Mouse (Mus musculus) B cell, adult 2 months (primary cell): ENCODE results near the gene Miga2.
A peak's percentile ranks its signal among the peaks of the same experiment; 100 is the strongest.

ENCODE experiments used
- DNase-seq, 2 experiments: peaks; one replicate each; pipeline ENCODE4 v3.0.0; 2022

The Miga2 gene

DNA sequence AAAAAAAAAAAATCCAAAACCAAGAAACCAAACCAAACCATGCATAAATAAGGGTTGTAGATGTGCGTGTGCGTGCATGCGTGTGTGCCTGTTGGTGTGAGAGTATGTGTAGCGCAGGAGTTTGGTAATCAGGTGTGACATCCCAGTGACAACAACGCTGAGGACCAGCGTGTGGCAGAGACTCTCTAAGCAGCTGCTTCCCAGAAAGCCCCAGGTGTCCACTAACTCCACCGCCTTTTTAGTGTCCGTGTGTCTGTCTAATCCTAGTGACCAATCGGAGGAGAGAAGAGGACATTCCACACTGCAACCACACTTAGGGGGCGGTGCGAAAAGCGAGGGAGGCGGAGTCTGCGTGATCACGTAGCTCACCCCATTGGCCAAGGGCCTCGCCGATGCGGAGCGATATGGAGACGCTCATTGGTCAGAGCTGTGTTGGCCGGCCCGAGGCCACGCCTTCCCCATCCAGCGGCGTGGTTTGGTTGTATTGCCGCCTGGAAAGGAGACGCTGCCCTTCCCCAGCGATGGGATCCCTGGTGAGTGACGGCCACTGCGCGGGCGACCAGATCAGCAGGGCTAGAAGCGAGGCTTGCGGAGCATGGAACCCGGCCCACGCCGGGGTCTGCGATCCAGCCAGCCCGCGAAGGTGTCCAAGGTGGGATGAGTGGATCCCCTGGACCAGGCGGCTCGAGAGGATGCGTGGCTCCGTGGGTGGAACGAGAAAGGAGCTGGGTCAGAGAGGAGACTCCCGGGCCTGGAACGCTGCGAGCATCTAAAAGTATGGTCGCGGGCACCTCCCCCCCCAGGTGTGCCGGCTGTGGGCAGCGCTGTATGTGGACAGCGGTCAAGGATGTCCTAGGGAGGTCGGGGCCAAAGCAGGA lies at the start of gene Miga2:
TSS of gene Miga2 (plus strand) at position 461 of the 878 bp plus-strand sequence.
- peak; percentile 97 to 98 for DNase-seq

DNA sequence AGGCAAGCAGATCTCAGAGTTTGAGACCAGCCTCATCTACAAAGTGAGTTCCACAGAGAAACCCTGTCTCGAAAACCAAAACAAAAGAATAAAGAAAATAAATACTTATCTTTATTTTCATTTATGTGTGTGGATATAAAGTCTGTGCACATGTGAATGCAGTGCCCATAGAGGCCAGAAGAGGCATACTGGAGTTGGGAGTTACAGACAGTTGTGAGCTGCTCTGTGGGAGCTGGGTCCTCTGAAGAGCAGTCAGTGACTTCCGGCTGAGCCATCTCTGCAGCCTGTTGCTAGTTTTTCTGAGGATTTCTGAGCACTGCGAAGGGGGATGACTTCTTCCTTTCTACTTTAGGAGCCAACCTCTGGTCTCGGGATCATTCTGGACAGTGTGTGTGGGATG lies 47.9 kb upstream of the Miga2 start:
- peak in 1 of 2 experiments; percentile 3 for DNase-seq

DNA sequence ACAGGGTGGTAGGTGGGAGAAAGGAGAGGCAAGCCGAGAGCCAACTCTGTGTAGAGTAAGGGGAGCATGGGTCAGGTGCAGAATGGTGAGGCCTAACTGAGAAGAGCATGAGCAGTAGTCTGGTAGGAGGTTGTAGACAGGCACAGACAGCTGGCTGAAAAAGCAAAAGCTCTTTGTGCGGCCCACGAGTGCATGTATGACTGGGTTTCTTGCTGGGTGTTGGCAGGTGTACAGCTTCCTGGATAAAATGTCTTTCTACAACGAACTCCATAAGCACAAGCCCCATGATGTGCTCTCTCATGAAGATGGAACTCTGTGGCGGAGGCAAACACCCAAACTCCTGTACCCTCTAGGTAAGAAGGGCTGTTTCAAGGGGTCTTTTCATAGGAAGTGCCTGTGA lies 47.1 kb upstream of the Miga2 start:
- DNase-seq = no peak

DNA sequence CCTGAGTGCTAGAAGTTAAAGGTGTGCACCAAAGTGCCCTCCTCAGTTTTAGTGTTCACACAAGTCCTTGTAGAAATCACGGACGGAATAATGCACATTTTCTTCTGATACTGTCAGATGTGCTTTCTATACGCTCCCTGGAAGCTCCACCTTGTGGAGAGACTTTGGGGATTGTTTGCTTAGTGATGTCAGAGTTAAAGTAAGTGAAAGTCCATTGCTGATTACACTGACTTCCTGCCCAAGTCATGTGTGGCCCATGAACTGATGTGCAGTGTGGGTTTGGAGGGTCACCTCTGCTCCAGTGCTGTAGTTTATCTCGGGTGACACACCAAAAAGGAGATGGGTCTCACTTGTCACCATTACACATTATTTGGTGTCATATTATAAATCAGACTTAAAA lies 44.8 kb upstream of the Miga2 start:
- peak; percentile 8 to 27 for DNase-seq

DNA sequence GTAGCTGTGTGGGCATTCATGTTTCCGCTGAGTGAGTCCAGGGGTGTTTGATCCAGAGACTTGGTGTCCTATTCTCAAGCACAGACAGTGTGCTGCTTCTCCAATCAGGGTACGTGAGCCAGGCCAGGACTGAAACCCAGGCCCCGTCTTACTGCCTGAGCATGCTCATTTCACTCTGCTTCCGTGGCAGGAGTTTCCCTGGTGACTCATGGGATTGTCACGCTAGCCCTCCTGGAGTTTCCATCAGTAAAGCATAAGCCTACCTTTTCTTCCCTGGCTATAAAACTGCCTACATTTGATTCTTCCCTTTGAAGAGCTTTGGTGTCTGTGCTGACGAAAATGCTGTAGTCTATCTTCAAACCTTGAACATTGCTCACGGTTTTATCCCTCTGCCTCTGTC lies 40.9 kb upstream of the Miga2 start:
- DNase-seq = no peak

DNA sequence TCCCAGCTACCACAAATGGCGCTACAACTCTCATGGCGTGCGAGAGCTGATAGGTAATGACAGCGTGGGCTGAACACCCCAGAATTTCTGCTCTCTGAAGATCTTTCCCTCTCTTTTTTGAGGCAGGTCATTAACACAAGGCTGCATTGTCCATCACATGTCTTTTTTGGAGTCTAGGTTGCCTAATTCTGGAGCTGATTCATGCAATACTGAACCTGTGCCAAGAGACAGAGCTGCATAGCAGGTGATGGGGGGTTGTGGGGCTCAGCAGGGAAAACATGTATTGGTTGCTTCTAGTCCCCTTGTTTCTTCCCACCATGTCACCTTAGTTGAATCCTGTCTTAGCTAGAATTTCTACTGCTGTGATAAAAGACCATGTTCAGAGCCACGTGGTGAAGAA lies 38.7 kb upstream of the Miga2 start:
- no peak for DNase-seq

DNA sequence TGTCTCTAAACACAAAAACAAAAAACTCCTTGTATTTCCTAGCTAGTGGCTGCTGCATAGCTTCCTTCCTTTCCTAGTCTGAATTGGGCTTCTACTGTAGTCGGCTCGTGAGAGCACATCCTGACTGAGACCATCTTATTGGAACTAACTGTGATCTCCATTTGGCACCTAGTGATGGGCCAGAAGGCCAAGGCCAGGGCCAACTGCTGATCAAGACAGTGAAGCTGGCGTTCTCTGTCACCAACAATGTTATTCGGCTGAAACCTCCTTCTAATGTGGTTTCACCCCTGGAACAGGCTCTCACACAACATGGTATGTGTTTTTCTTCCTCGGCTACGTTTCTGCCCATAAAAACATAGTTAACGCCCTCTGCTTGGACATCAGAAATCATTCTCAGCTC lies 36.8 kb upstream of the Miga2 start:
- DNase-seq = no peak

DNA sequence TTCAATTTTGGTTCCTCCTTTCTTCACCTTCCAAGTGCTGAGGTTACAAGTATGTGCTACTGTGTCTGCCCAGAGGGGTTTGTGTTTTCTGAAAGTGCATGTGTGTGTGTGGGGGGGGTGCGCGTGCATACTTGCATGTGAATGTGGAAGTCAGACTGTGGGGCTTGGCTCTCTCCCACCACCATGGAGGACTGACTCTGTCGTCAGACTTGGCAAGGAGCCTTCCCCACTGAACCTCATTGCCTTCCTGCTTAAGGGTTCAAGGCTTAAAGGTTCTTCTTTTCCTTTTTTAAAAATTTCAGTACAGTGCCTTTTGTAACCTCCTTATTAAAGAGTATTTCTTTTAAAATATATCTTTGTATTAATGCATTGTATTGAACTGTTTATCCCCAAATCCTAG lies 35.2 kb upstream of the Miga2 start:
- DNase-seq = no peak

DNA sequence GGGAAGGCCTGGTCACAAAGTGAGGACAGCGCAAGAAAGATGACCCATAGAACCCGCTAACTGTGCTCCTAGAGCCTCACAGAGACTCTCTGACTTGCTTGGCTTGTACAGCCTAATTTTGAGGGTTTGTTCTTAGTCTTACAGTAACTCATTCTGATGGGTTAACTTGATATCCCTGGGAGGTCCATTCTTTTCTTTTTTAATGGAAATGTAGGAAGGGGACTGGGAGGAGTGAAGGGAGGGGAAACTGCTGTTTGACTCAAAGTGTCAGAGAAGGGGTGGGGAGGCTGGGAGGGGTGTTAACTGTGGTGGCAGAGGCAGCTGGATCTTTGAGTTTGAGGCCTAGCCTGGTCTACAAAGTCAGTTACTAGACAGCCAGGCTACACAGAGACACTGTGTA lies 28.7 kb upstream of the Miga2 start:
- DNase-seq = no peak

DNA sequence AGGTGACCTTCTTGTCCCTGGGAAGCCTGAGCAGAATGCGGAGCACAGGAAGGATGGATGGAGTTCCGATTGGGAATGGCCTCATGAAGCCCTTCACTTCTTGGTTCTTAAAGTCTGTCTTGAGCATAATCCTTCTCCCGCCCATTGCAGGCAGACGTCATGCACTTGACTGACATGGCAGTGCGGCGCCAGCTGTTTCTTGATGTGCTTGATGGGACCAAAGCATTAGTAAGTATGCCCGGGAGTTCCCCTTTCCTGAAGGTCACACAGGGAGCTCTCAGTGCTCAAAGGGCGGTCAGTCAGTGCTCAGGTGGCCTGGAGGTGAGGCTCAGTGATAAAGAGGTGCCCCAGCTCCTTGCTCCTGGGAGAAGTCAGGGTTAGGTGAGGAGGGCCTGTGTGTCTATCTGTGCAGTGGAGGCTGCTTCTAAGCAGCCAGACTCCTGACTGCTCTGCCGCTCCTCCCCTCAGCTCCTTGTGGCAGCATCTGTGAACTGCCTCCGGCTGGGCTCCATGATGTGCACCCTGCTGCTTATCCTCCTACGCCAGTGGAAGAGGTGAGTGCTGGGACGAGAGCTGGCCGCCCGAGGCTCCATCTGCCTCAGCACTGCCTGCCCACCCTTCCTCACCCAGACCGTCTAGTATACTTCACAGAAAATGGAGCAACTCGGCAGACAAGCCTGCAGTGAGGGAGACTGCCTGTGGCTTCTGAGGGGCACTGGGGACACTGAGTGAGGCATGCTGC lies 27.7 kb upstream of the Miga2 start:
- DNase-seq = no peak

DNA sequence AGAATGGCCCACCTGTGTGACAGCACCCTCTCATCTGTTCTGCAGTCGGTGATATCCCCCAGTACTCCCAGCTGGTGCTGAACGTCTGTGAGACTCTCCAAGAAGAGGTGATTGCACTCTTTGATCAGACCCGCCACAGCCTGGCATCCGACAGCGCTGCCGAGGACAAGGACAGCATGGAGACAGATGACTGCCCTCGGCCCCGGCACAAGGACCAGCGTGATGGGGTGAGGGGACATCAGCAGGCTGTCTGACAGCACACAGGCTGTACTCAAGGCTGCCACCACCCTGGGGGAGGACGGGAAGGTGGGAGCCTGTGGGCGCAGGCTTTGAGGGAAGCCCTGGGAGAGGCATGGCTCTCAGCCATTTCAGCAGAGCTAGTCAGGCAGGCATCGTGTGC lies 26.9 kb upstream of the Miga2 start:
- DNase-seq = no peak

DNA sequence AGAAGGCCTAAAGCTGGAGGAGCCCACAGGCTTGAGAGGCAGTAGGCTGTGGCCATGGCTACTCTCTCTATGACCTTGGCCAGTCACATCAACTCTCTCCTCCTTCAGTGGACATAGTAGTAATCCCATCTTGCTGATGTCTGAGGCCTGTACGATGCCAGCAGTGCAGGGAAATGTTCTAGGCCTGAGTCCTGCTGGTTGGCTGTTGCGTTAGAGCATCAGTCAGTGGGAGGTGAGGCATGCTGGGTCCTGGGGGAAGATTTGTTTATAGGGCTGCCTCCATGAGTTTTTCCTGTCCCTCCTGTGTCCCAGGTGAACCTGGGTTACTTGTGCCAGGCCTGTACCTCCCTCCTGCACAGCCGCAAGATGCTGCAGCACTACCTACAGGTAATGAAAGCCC lies 22.0 kb upstream of the Miga2 start:
- DNase-seq = no peak

DNA sequence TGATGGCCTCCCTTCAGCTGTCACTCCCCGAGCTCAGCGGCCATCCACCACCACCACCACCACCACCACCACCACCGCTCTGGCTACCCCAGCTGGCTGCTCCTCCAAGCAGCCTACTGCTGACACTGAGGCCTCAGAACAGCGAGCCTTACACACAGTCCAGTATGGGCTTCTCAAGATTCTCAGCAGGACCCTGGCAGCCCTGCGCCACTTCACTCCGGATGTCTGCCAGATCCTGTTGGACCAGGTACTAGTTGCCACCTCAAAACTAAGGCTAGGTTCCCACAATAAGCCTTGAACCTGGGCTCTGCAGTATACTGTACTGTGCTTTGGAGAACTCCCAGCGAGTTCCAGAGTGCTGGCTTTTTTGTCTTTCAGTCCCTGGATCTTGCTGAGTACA lies 21.5 kb upstream of the Miga2 start:
- DNase-seq = no peak

DNA sequence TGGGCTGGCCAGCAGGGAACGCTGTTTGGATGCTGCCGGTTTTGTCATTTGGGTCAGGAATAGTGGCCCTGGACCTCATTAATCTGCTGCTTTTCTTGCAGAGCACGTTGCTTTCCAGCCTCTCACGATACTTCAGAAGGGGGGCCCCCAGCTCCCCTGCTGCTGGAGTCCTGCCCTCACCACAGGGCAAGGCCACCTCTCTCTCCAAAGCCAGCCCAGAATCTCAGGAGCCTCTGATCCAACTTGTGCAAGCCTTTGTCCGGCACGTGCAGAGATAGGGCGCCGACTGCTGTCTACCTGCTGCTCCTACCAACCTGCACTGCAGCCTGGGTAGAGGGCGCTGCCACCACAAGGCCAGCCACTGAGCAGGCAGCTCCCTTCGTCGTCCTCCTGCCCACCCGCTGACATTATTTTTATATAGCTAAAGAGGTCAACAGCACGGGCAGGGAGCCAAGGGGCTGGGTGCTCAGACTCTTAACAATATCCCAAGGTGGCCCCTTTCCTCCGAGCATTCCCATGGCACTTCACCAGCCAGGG lies 20.4 kb upstream of the Miga2 start:
- no peak for DNase-seq

DNA sequence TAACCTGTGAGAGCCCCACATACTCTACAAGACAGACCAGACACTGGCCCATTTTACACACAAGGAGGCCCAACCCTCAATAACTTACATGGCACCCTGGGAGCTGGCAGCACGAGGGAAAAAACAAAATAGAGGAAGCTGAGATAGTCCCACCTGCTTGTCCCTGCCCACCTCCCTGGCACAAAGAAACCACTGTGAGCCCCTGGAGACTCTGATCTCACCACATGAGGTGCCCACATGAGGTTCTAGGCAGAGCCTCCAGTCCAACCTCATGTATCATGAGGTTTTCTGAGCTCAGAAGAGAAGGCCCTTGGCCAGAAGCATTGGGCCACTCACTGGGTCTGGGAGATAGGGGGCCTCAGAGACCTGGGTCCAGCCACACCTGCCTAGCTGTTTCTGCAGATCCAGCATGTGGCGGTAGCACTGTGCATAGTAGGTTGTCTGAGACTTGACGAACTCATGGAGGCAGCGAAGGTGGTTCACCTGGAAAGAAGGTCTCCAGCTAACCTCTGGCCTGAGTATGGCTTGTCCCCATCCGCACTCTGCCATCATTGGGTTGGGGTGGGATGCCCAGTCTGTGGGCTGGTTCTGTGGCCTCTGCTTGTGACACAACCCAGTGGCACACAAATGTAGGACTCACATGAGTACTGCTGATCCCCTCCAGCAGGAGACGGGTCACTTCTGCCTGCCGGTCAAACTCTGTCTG lies 17.9 kb upstream of the Miga2 start:
- DNase-seq = peak; percentile 43 to 63

DNA sequence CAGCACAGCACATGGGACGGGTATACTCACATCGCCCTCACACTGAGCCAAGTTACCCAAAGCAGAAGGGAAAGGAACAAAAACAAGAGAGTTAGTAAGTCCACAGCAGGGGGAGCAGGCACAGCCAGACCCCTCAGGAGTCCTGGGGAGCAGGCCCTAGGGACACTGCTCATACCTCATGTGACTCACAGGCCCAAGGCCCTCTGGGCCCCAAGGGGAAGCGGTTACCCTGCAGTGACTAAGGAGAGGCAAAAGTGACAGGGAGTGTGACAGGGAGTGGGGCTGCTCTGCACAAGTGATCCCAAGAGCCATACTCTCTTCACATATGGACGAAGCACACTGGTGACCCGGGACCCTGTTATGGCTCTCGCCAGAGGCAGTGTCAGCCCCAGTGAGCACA lies 14.8 kb upstream of the Miga2 start:
- DNase-seq = no peak

DNA sequence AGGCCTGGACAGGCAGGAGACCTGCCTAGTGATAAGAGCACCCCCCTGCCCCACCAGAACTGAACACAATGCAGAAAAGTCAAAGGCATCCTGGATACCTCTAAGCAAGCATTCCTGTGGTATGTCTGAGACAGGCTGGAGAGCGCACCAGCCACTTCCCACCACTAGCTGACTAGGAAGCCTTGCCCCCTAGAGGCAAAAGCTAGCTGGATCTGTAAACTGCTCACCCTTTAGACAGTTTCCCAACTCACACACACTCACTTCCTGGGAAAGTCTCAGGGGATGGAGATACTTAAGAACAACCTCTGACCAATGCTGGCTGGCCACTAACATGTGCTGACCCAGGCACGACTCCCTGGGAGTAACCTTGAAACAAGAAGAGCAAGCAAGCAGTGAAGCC lies 12.9 kb upstream of the Miga2 start:
- no peak for DNase-seq

DNA sequence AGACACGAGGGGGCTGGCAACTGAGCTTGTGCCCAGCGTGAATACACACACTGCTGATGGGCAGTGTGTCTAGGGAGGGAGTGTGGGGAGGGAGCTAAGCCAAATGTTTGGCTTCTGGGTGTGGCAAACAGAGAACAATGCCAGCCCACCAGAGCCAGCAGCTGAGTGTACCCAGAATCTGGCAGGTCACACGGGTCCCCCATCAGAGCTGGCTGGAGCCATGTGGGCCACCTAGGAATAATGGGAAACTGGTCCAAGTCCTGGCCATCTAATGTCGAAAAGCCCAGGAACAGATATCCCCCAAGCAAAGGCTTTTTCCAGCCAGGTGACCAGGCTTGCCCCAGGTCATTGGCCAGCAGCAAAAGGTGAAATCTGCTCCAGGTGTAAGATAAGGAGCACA lies 8.2 kb upstream of the Miga2 start:
- no peak for DNase-seq

DNA sequence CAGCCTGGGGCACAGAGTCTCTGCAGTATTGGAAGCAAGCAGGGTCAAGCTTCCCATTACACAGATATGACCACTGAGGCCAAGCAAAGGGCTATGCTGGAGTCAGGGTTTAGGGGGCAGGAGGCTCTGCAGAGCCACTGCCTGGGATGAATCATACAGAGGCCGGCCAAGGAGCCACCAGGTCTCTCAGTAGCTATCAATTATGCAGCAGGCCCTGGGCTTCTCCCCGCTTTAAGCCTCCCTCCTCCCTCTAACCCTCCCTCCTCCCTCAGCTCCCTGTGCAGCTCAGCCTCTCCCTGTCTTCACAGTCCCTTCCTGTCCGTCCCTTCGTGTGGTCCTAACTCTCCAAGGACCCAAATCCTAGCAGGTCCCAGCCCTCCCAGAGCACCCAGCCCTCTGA lies 7.8 kb upstream of the Miga2 start:
- no peak for DNase-seq

DNA sequence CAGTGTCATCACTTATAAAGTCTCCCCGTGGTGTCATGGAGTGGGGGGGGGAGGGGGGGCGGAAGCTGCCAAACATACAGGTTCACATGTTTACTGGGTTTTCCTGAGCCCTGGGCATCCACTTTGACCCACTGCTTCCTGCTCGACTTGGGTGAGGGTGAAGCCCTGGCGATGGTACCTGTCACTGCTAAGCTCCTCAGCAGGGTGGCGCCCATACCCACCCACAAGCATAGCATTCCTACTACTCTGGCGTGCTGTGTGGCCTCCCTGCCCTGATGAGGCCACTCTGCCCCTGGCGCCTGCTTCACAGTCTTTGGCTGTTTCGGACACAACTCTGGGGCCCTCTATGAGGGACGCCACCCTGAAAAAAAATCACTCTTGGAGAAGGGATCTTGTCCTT lies 7.1 kb upstream of the Miga2 start:
- DNase-seq = no peak

DNA sequence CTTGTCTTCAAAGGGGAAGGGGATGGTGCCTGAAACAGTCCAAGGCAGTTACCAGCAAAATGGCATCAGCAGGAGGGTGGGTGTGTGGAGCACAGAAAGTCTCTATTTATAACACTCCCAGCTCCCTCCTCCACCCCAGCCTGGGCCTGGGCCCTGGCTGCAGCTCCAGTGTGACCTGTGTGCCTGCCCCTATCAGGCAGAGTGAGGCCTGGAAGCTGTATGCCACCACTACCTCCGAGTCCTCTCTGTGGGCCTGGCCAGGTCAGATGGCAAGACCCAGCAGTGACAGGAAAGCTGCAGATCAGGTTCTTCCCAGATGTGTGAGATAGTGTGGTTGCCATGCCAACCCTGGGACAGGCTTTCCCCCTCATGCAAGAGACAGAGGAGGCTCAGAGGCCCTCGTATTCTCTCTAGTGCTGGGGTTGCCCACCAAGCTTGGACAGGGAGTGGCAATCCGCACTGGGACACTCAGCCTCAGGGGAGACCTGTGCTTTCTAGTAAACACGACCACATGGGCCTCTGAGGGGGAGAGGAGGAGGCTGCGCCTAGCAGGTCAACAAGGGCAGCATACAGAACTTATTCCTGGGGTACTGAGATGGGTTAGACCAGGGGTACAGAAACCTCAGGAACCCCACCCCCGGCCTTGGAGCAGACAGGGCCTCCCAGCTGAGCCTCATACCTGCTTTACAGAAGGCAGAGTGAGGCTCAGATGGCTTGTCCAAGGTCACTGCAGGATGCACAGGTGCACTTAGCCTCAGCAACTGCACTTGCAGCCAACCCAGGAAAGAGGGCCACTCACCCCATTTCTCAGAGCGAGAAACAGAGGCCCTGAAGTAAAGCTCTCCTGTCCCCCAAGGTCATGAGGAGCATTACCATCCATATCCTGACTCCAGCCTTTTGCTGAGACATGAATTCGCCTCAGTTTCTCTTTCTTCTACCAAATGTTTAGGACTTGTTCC lies 6.2 kb upstream of the Miga2 start:
- no peak for DNase-seq
